Mouse (Mus musculus) kidney, postnatal 25 days (tissue): ENCODE data around the gene Uxs1.
A peak's percentile ranks its signal among the peaks of the same experiment; 100 is the strongest.

Experiments
- DNase-seq, 2 experiments: peaks; one replicate each; pipeline ENCODE4 v3.0.0; 2021; ENCODE audit warnings: mixed read lengths in 2 of 2

Uxs1 gene

DNA sequence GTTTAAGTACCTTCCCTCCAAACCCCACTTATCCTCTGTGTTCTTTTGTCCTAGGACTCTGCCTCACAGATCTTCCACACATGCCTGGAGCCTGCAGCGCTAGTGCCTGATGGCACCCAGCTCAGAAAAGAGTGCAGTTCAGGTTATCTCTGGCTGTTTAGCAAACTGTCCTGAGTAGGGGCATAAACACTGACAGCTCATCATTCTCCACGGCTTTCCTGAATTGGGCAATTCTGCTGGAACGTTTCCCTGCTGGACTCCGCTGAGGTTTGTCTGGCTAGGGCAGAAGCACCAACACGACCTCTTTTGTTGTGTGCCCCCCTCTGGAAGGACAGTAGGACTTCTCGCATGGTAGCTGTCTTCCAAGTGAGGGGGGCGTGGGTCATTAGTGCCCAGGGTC, 109.6 kb downstream of the Uxs1 start:
- DNase-seq: no peak

DNA sequence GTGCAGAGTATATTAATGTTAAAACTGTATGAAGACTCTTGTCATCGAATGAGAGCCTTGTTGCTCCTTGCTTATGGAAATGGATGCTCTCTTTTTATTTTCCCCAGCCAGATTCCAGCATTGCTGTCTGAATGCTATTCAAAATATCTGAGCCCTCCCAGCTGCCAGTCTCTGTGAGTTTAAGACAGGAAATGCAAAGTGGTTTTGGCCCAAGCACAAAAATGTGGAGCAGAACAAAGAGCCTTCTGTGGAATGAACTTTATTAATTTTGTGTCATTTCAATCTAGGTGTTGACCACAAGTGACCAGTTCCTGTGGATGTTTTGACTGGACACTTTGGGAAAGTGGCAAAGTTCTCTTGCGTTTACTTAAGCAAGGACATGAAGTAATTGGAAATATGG, 112.8 kb downstream of the Uxs1 start:
- peak in 1 of 2 experiments; percentile 55 for DNase-seq

DNA sequence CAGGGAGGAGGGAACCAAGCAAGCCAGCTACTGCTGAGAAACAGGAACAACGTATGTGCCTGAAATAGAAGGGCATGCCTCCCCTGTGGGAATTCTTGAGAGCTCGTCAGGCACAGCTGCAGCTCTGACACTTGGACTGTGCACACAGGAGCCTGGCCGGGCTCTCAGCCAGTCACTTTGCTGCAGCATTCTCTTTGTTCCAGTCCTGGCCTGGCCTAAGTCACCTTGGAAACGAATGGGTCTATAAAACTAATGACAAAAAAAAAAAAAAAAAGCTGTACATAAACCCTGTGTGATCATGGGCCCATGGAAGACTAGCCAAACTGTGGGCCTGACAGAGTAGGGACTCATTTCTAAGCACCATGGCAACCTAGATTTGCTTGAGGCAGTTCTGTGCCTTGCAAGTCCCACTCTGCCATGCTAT, 129.0 kb downstream of the Uxs1 start:
- peak; percentile 21 to 64 for DNase-seq
